Mouse (Mus musculus) kidney, adult 11 months (tissue): Measurements from ENCODE around the gene Eloa.
"Not testable (repeated sequence)": the region's sequence is repeated elsewhere in the genome, so short reads cannot be mapped to it uniquely, and the experiment has no call there.

Experiments
- DNase-seq: peaks from one replicate; pipeline ENCODE4 v3.0.0; 2022

Eloa gene

DNA sequence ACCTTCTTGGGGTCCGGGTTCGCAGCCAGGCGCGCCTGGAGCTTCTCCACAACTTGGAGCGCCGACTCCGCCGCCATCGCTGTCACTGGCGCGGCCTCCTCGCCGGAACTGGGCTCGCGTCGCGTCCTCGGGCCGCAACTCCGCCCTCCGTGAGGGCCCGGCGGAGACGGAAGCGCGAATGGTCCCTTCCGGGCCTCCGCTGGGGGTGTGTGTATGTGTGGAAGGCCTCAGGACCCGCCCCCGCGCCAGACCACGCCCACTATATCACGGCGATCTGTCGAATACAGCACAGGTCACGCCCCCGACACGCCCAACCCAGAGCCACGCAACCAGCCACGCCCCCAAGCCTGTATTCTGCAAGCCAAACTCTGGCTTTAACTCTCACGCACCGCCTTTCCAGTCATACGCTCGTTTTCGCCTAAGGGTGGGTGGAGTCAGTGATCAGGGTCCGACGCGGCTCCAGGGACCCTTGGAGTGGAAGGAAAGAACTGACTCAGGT, at the start of gene Eloa:
Eloa (minus strand) TSS at position 215 of the 499 bp plus-strand sequence.
- DNase-seq, result peak; percentile 99

DNA sequence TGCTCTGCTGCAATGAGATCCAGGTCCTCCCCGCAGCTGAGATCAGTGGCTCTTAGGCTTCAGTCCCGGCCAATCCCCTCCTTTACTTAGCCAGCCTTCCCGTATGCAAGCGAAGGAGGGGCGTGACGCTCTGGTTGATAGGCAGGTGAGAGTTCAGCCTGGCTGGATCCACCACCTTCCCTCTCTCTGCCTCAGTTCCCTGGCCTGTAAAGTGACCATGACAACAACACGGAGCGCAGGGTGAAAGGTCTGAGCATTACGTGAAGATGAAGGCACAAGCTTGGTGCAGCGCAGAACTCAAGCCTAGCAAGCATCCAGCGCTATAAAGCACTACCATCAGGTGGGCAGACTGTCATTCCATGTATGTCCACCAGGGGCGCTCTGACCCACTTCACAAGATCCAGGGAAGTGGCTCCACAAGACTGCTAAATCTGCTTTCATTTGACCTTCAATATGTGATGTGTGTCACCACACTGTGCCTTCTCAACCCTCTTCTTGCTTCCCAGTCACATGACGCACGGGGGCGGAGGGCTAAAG, 49.7 kb upstream of the Eloa start:
- DNase-seq, result peak; percentile 76

DNA sequence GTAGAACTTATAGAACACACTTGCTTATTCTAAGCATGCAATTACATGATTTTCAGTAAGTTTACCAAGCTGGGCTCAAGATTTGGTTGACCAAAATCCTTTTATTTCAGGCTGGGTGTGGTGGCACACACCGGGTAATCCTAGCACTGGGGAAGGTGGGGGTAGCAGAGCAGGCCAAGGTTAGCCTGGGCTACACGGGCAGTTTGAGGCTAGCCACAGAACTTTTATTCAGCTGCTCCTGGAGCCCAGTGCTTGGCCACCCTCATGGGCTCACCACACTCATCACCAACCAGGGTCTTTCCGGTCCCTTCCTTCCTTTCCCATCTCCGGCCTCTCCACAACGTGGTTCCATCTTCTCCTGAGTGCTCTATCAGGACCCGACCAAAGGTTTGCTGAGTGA, 49.0 kb upstream of the Eloa start:
- DNase-seq, result no peak

GRCm38 (mm10) chr4:136069954-136070353, 48.4 kb upstream of the Eloa start:
- peak; percentile 66 for DNase-seq

DNA sequence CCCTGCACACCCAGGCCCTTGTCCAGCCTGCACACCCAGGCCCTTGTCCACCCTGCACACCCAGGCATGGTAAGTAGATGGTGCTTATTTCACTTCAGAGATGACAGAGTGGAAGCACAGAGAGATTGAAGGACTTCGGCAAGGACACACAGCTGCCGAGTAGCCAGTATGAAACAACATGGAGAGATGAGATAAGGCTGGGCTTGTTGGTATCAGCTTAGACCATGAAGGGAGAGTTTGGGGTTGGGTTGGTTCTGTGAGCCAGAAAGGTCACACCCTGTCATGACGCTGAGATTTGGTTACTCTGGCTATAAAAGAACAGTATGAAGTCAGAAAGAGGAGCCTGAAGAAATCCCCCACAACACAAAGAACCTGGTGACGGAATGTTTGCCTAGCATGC, 47.8 kb upstream of the Eloa start:
- no peak for DNase-seq

DNA sequence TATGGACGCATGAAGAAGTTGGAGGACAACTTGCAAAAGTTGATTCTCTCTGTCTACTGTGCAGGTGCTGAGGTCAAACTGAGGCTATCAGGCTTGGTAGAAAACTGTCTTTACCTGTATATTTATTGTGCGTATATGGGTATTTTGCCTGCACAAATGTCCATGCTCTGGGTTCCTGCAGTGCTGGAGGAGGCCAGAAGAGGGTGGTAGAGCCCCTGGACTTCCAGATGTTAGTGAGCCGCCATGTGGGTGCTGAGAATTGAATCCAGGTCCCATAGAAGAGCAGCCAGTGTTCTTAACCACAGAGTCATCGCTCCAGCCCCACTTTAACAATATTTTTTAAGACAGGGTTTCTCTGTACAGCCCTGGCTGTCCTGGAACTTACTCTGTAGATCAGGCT, 41.6 kb upstream of the Eloa start:
- no peak for DNase-seq

GRCm38 (mm10) chr4:136059800-136060488, 38.4 kb upstream of the Eloa start:
- DNase-seq, result not testable (repeated sequence)

DNA sequence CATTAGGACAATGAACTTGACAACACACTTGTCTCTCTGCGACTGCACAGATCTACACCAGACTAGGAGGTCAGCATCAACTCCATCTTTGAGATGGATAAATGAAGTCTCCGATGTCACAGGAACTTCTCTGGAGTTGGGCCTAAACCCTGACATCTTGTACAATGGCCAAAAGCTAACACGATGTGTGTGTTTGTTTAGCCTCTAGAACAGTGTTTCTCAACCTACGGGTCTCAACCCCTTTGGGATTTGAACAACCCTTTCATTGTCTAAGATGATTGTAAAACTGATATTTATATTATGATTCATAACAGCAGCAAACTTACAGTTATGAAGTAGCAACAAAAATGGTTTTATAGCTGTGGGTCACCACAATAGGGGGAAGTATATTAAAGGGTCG, 36.4 kb upstream of the Eloa start:
- no peak for DNase-seq

GRCm38 (mm10) chr4:136056030-136056429, 34.5 kb upstream of the Eloa start:
- DNase-seq, result no peak

- DNase-seq, result no peak
Observed at GRCm38 (mm10) chr4:136053843-136054242, 32.3 kb upstream of the Eloa start.

DNA sequence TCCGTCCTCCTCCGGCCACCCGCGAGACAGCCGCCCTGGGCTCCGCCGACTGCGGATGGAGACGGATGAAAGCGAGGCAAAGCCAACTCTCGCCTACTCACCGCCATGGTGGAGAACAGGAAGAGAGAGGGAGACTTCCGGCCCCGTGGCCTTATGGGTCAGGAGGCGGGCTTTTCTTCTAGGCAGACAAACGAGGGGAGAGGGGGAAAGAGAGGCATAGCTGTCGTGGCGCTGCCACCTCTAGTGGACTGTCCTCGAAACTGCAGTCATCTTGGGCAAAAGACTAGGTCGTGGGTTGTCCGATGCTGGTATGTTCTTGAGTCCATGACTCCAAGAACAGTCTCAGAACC, 31.7 kb upstream of the Eloa start, which contains the start of gene Rpl11:
Rpl11 (minus strand) TSS at position 182 of the 350 bp plus-strand sequence.
- DNase-seq, result peak; percentile 94

- no peak for DNase-seq
Observed at GRCm38 (mm10) chr4:136052534-136053246, 31.1 kb upstream of the Eloa start.

GRCm38 (mm10) chr4:136052060-136052459, 30.5 kb upstream of the Eloa start:
- DNase-seq, result no peak

- DNase-seq, result no peak
Observed at GRCm38 (mm10) chr4:136050226-136050625, 28.7 kb upstream of the Eloa start.

DNA sequence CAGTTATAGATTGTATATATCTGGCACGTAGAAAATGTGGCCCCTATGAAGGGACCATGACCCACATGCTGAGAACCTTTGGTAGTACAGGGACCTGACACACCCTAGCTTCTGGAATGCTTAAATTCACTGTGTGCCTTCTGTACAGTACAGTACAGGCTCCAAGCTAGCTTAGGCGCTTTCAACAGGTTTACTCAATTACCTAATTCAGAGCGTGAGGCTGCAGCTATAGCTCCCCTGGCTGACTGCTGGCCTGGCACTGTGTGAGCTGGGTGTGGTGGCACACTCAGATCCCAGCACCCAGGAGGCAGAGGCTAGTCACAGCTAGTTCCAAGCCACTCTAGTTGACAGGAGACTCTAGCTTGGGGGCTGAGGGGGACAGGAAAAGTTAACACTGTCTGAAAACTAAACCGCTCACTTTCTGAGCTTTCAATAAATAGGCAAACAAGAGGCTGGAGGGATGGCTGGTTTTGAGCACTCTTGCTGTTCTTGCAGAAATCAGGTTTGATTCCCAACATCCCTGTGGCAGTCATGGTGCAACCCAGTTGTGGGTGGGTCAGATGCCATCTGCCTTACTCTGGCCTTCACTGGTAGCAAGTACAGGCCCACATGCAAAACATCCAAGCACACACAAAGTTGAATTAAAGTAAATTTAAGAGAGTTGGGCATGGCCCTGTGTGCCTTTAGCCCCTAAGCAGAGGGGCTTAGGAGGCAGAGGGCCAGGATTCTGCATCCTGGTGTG, 26.9 kb upstream of the Eloa start:
- DNase-seq, result peak; percentile 25

GRCm38 (mm10) chr4:136047626-136048025, 26.1 kb upstream of the Eloa start:
- DNase-seq, result no peak

DNA sequence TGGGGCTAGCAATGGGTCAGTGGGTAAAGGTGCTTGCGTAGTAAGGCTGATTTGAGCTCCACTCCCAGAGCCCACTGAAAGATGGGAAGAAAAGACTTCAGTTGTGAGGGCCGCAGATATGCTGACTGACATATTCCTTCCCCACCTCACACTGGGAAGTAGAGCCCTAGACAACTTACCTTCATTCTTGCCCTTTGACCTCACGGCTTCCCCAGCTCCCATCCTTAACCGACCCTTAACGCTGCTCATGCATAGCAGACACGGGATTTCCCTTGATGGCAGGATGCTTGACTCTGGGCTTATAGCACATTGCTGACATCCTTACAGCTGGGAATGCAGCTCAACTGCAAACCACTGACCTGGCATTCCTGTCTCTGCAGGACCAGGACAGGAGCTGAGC, 25.3 kb upstream of the Eloa start:
- DNase-seq, result no peak

DNA sequence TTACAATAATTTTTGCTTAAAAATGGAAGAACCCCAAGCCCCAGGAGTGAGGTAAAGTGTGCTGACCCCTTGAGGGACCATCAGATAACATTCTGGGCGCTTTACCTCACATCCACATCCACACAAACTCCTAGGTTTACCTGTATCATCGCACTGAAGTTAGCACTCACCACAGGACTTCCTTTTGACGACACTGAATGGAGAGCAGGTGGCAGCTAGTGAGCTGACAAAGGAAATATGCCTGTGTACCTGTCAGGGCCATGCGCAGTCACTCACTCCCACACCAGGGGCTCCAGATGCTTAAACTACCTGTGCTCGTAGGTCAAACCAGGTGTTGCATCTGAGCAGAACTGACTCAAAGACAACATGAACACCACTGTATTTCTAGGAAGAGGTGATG, 23.5 kb upstream of the Eloa start:
- no peak for DNase-seq

- DNase-seq, result no peak
Observed at GRCm38 (mm10) chr4:136043784-136044400, 22.3 kb upstream of the Eloa start.

GRCm38 (mm10) chr4:136035078-136035477, 13.5 kb upstream of the Eloa start:
- no peak for DNase-seq

GRCm38 (mm10) chr4:136033231-136033630, 11.7 kb upstream of the Eloa start:
- DNase-seq, result no peak

DNA sequence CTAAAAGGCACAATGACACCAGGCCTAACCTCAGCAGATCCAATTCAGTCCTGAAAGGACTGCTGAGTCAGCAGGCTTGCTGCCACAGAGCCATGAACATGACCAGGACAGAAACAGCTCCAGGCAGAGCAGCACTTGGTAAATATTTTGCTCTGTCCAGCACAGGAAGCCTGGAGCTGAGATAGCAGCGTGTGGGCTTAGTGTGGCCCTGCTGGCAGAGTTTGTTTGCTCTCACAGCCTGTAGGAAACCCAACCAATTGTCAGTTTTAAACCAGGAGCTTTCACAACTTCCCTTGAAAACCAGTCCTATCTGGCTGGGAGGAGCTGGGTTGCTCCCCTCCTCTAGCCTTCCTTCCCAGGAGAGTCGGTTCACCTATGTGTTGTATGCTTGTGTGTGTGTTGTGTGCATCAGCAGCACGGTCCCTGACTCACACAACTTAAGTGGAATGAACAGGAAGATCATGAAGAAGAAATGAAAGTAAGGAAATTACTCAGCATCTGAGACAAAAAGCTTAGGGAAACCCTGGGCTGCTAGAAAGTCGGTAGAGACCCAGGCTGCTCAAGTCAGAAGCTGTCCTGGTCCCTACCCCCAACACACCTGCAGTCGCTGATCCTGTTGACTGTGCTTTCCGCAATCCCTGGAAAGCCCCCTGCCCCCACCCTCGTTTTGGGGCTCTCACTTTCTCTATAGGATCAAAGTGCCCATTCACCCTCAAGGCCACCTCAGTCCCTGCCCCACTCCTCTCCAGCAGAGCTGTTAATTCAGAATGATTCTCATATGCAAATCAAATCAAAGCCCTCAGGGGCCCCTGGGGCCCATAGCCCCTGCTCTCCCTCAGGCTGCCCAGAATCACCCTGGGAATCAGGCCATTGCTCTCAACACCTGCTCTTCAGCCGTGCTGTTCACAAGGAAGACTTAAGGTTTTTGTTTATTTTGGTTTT, 9.7 kb upstream of the Eloa start:
- DNase-seq, result peak; percentile 40
